Mouse (Mus musculus): Measurements from ENCODE around the gene Gpatch8.

GRCm38 (mm10) chr11:102567723-102568122, 11.5 kb upstream of the Gpatch8 start:
- TF ChIP-seq EP300 (IDR thresholded peaks at IDR 0.05; ENCODE audit: low read depth in 1 of 2, low read length in 2 of 2) (no peak), ZMIZ1 (IDR thresholded peaks at IDR 0.05; ENCODE audit: low read depth, low read length) (no peak), UBTF (IDR thresholded peaks at IDR 0.05; ENCODE audit: borderline replicate concordance, insufficient read depth, low read depth, low read length) (no peak), ETS1 (IDR thresholded peaks at IDR 0.05; ENCODE audit: low read depth, low read length) (no peak), E2F4 (IDR thresholded peaks at IDR 0.05; ENCODE audit: borderline replicate concordance, low read depth, low read length) (no peak), GATA1 (IDR thresholded peaks at IDR 0.05; ENCODE audit: low read depth, low read length) (no peak)
